Mouse (Mus musculus) spleen, postnatal 14 days (tissue): ENCODE measurements around the gene Cacna1b.

Experiments
- DNase-seq, 2 experiments: peaks; one replicate each; pipeline ENCODE4 v3.0.0; 2021 to 2022; ENCODE audit warnings: low spot score in 2 of 2

The Cacna1b gene

DNA sequence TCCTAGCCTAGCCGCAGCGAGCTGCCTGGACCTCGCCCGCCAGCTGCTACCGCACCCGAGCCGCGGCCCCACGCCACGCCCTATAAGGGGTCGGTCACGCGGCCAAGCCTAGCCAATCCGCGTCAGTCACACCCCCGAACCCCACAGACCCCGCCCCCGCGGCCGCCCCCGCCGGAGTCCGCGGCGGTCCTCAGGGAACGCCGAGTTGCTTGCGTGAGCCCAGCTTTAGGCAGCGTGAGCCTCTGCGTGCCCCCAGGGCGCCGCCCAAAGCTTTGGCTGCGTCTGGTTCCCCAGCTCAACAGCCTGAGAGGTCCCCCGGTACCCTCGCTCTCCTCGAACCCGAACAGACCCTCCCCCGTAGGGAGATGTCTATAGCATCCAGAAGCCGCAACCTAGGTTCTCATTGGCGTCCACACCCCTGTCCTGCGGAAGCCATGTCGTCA lies at the start of gene Cacna1b:
Gene Cacna1b (minus strand): TSS at position 38 of the 443 bp plus-strand sequence.
- DNase-seq = peak; percentile 24 to 45

- no peak for DNase-seq
Measured at GRCm38 (mm10) chr2:24809746-24810145, 46.8 kb upstream of the Cacna1b start.

GRCm38 (mm10) chr2:24807691-24808090 lies 44.7 kb upstream of the Cacna1b start:
- no peak for DNase-seq

DNA sequence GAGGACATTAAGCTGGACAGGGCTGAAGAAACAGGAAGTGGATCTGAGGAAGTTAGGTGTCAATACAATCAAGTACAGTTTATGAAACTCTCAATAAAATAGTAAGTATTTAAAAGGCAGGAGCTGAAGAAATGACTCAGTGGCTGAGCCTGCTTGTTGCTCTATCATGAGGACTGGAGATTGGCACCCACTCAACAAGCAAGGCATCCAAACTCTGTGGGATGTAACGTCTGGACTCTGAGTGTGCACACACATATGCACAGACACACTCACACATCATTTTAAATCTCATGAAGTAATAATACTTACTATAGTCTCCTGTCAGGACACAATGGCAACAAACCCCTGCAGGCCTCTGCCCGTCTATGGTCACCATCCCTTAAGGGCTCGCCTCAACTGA lies 44.1 kb upstream of the Cacna1b start:
- no peak for DNase-seq

DNA sequence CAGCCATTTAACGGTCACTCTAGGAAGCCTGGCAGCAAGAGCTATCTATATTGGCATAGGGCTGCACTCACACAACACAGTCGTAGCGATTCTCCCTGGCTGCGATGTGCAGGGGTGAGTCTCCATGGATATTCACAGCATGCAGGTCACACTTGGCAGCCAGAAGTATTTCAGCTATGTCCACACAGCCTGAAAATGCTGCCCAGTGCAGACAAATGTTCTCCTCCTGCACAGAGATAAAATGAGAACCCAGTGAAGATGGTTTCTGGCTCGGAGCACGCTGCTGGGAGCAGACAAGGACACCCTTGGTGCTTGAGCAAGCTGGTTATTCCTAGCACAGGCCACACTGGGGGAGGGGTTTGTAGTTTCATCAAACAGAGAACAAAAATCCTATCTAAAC lies 43.2 kb upstream of the Cacna1b start:
- no peak for DNase-seq

DNA sequence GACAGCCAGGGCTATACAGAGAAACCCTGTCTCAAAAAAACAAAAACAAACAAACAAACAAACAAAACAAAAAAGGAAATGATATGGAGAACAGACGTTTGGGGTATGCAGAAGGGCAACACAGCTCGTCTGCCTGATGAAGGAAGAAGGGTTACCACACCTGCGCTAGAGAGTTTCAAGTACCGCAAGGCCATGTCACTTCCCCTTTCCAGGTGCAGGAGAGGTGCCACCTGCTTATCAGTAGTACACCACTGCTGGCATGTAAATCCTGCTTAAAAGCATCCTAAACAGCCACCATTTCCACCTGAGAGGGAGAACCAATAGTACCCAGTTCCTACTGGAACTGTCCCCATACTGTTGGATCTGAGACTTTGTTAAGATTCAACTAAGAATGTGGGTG lies 42.7 kb upstream of the Cacna1b start:
- no peak for DNase-seq

GRCm38 (mm10) chr2:24796833-24797457 lies 34.0 kb upstream of the Cacna1b start:
- no peak for DNase-seq

- DNase-seq = no peak
Measured at GRCm38 (mm10) chr2:24787250-24787649, 24.3 kb upstream of the Cacna1b start.

- DNase-seq = no peak
Measured at GRCm38 (mm10) chr2:24781253-24781652, 18.3 kb upstream of the Cacna1b start.

DNA sequence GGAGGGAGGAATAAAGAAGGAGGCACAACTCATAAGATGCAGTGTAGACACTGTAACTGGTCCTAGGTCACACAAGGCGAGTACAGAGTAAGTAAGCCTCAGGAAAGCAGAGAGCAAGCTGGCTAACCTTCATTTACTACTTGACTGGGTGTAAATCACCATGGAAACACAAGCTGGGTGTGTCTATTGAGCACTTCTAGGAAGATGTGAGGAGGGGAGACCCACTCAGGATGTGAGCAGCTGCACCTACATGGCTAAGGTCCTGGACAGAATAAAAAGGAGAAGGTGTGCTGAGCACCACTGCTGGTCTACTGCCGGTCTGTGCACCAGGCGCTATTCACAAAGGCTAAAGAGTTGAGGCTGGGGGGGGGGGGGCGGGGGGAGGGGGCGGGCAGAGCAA lies 13.9 kb upstream of the Cacna1b start:
- no peak for DNase-seq

DNA sequence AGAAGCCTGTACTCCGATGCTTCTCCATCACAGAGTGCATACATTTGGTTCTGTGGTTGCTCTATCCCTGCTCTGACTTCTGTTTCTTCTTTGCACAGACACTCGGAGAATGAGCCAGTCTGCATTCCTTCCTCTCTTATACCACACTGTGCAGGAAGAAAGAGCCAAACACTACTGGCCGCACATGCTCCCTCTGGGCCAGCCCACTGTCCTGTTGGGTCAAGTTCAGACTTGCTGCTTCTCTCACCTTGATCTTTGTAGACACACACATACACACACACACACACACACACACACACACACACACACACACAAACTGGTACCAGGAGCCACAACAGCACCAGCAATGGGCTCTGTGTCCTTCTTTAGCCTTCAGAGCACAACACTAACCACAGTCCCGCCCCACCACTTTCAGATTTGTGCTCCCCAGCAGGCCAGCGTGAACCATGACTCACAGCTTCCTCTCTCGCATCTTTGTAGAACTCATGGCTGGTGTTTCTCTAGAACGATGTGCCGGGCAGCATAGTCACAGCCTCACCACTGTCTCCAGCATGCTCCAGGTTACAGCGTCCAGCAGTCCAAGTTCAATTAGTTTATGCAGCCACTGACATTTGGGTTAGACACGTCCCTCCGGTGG lies 13.1 kb upstream of the Cacna1b start:
- DNase-seq = no peak

DNA sequence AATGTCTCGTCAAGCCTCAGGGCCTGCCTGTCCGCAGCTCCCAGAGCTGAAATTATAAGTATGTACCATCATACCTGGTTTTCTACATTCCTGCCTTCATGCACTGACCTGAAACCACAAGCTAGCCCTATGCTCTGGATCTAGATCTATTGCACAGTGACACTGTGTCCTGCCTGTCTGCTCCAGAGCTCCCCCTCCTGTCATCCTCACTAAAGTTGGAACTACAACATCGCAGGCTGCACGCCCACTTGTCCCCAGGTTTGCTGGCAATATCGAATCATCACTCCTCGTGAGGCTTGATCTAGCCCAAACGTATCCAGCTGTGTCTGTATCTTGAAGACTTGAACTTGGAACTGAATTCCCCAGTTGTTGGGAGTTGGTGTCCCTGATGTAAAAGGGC lies 11.9 kb upstream of the Cacna1b start:
- DNase-seq = no peak

DNA sequence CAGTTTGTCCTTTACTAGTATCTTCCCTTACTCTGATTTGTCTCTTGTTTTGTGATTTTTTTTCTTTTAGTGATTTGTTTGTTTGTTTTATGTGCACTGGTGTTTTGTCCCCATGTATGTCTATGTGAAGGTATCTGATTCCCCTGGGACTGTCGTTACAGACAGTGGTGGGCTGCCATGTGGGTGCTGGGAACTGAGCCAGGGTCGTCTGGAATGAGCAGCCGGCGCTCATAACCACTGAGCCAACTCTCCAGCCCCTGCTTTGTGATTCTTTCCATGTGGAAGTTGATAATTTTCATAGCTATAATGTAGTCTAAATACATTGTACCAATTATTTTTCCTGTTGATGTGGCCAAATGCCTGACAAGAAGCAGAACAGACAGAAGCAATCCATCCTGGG lies 7.9 kb upstream of the Cacna1b start:
- no peak for DNase-seq

GRCm38 (mm10) chr2:24762446-24762960 lies 449 bp downstream of the Cacna1b start:
- no peak for DNase-seq

- peak; percentile 17 to 43 for DNase-seq
Measured at GRCm38 (mm10) chr2:24761923-24762445, 968 bp downstream of the Cacna1b start.

GRCm38 (mm10) chr2:24755276-24755675 lies 7.7 kb downstream of the Cacna1b start:
- peak; percentile 30 to 55 for DNase-seq

GRCm38 (mm10) chr2:24752599-24752998 lies 10.4 kb downstream of the Cacna1b start:
- DNase-seq = no peak

DNA sequence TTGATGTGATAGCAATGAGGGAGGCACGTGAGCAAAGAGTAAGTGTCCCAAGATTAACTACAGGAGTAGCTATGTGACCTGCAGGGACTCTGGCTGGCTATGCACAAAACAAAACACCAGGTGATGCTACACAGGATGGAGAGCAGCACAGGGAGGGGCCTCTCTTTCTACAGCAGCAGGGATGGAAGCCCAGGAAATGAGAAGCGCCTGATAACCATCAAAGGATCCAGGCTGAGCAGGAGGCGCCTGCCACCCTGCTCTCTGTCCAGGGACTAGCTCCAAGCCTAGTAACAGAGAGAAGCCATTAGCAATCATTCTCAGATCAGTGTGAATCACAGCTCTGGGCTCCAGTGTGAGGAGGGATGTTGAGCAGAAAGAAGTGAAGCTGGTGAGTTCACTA lies 12.9 kb downstream of the Cacna1b start:
- no peak for DNase-seq

GRCm38 (mm10) chr2:24747878-24748277 lies 15.1 kb downstream of the Cacna1b start:
- no peak for DNase-seq

DNA sequence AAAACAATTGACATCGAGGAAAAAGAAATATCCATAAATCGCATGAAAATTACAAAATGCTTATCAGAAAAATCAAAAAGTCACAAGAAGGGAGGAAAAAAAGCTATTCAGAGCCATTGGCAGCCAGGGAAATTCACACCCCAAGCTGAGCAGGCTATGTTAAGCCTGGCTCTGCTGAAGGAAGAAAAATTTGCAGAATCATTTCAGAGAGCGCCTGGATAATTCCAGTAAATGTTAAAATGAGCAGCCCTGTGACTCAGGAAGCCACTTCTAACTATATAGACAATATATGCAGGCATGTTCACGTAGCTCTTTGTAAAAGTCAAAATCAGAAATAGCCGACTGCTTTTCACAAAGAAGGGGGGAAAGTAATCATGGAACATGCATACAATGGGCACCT lies 23.3 kb downstream of the Cacna1b start:
- no peak for DNase-seq

- no peak for DNase-seq
Measured at GRCm38 (mm10) chr2:24733157-24733556, 29.8 kb downstream of the Cacna1b start.

GRCm38 (mm10) chr2:24725865-24726264 lies 37.1 kb downstream of the Cacna1b start:
- DNase-seq = no peak
